Mouse (Mus musculus) CH12.LX (cell line): ENCODE measurements at regions not wholly inside any gene's neighbourhood (a gene's known extent, or its start where the extent isn't known, plus 50 kb on each side); places are given as distances from the start of the nearest gene placed in this dataset.

Source experiments
- CHD2 ChIP-seq: IDR thresholded peaks from 2 replicates; pipeline ENCODE4 v1.6.1; 2011; ENCODE audit warnings: low read length, improper control_type of control experiment
- CTCF ChIP-seq, 2 experiments: IDR thresholded peaks in 1 of 2; conservative IDR thresholded peaks in 1 of 2; 2 replicates each; pipeline ENCODE4 v1.5.1; 2011 to 2012; ENCODE audit warnings: low read depth in 2 of 2, low read length in 2 of 2, improper control_type of control experiment in 1 of 2, inconsistent platforms in 1 of 2, mild to moderate bottlenecking in 1 of 2, moderate library complexity in 1 of 2
- E2F4 ChIP-seq: IDR thresholded peaks from 2 replicates; pipeline ENCODE4 v1.6.1; 2011; ENCODE audit warnings: low read depth, low read length, improper control_type of control experiment; ENCODE audit not compliant: insufficient replicate concordance
- ELF1 ChIP-seq: IDR thresholded peaks from 2 replicates; pipeline ENCODE4 v1.6.1; 2014; ENCODE audit warnings: low read depth, mild to moderate bottlenecking, inconsistent platforms, low read length, improper control_type of control experiment
- EP300 ChIP-seq: IDR thresholded peaks from 2 replicates; pipeline ENCODE4 v1.6.1; 2011; ENCODE audit warnings: low read length, improper control_type of control experiment
- MEF2A ChIP-seq: IDR thresholded peaks from 2 replicates; pipeline ENCODE4 v1.6.1; 2014; ENCODE audit warnings: low read depth, mild to moderate bottlenecking, inconsistent platforms, low read length, improper control_type of control experiment, borderline replicate concordance
- MXI1 ChIP-seq: IDR thresholded peaks from 2 replicates; pipeline ENCODE4 v1.6.1; 2011; ENCODE audit warnings: mild to moderate bottlenecking, low read depth, low read length, improper control_type of control experiment
- NELFE ChIP-seq: IDR thresholded peaks from 2 replicates; pipeline ENCODE4 v1.6.1; 2011; ENCODE audit warnings: low read depth, low read length, improper control_type of control experiment
- NRF1 ChIP-seq: IDR thresholded peaks from 2 replicates; pipeline ENCODE4 v1.6.1; 2014; ENCODE audit warnings: low read depth, mild to moderate bottlenecking, inconsistent platforms, low read length, improper control_type of control experiment, moderate library complexity
- POLR2A ChIP-seq: IDR thresholded peaks from 2 replicates; pipeline ENCODE4 v1.6.1; 2011; ENCODE audit warnings: low read depth, mild to moderate bottlenecking, improper control_type of control experiment, low read length
- POLR2AphosphoS2 ChIP-seq: IDR thresholded peaks from 2 replicates; pipeline ENCODE4 v1.6.1; 2011; ENCODE audit warnings: low read depth, low read length, improper control_type of control experiment
- USF1 ChIP-seq: IDR thresholded peaks from 2 replicates; pipeline ENCODE4 v1.6.1; 2014; ENCODE audit warnings: low read depth, mild to moderate bottlenecking, inconsistent platforms, low read length, improper control_type of control experiment
- USF2 ChIP-seq: conservative IDR thresholded peaks from 2 replicates; pipeline ENCODE4 v1.6.1; 2011; ENCODE audit warnings: low read depth, low read length, improper control_type of control experiment
- ZNF384 ChIP-seq: IDR thresholded peaks from 2 replicates; pipeline ENCODE4 v1.6.1; 2012; ENCODE audit warnings: low read depth, low read length, improper control_type of control experiment, inconsistent platforms

DNA sequence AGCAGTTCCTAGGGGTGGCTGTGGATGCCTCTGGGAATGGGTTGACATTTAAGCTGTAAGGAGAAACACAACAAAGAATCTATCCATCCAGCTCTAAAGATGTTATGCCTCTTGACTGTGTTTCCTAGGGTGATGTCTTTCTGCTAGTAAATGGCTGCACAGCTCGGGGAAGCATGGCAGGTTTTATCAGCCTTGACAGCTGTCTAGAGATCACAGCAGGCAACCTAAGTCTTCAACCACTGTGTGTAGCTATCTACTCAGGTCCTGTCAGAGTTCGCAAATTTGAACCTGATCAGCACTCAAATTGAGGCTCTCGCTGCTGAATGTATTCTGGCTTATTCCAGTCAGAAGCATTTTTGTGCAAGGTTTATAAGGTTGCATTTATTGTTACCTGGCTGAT is 486.9 kb upstream of the Flrt2 start:
- TF ChIP-seq CTCF (conservative IDR thresholded peaks at IDR 0.05 in 1 of 2, IDR thresholded peaks at IDR 0.05 in 1 of 2; ENCODE audit: low read depth in 2 of 2, low read length in 2 of 2) (no peak), EP300 (no peak), MXI1 (no peak), ZNF384 (no peak), NELFE (no peak), ELF1 (no peak), USF2 (no peak), POLR2AphosphoS2 (no peak), POLR2A (no peak), USF1 (no peak), E2F4 (no peak), MEF2A (no peak), CHD2 (no peak), NRF1 (no peak)
